Mouse (Mus musculus): ENCODE measurements around the gene S1pr1. TPM values are rescaled to one million over a fixed set of nuclear protein-coding genes. Genes with fewer than 3 reads are reported as not detected.

S1pr1 gene
- polyA plus RNA-seq, 1 experiment from 2014 or later = 30.2 TPM

- no peaks in the 10 kb centered on the region for H3K36me3 ChIP-seq (ENCODE audit: control insufficient read depth, insufficient read depth, low read length)
These were observed 30.2 kb upstream of the S1pr1 start for GRCm38 (mm10) chr3:115745088-115745487.

GRCm38 (mm10) chr3:115738524-115738923 lies 23.7 kb upstream of the S1pr1 start:
- peak; percentile 58; the same call in 1 of the 2 replicates for ATAC-seq (ENCODE audit: low read depth)
- H3K9ac ChIP-seq (replicated peaks; ENCODE audit: low read depth, low read length) = no peak overlapping the region
- no peak overlapping the region for H3K27ac ChIP-seq (ENCODE audit: low read depth, low read length)
- H3K4me1 ChIP-seq (ENCODE audit: control insufficient read depth, insufficient read depth, low read length) = 0 out of 2 replicates have a peak, but pooled peaks cover 3% of the 10 kb centered on the region
- no peak overlapping the region for H3K4me2 ChIP-seq (ENCODE audit: low read depth, low read length)
- no peaks in the 10 kb centered on the region for H3K27me3 ChIP-seq (ENCODE audit: control insufficient read depth, insufficient read depth, low read length)
- H3K4me3 ChIP-seq (ENCODE audit: low read depth, low read length) = no peak overlapping the region
- no peaks in the 10 kb centered on the region for H3K36me3 ChIP-seq (ENCODE audit: control insufficient read depth, insufficient read depth, low read length)
- 34% methylated on average over 2 of the region's 2 CpGs for WGBS
- H3K9me3 ChIP-seq (ENCODE audit: control insufficient read depth, low read length) = no peaks in the 10 kb centered on the region

More at GRCm38 (mm10) chr3:115745088-115745487, 30.2 kb upstream of the S1pr1 start:
- H3K9ac ChIP-seq (replicated peaks; ENCODE audit: low read depth, low read length) = no peak overlapping the region
- no peak overlapping the region for H3K4me3 ChIP-seq (ENCODE audit: low read depth, low read length)
- no peak overlapping the region for H3K27ac ChIP-seq (ENCODE audit: low read depth, low read length)
- H3K4me2 ChIP-seq (ENCODE audit: low read depth, low read length) = no peak overlapping the region
- no peaks in the 10 kb centered on the region for H3K4me1 ChIP-seq (ENCODE audit: control insufficient read depth, insufficient read depth, low read length)
- ATAC-seq (ENCODE audit: low read depth) = no peak
- no peaks in the 10 kb centered on the region for H3K9me3 ChIP-seq (ENCODE audit: control insufficient read depth, low read length)
- no peaks in the 10 kb centered on the region for H3K27me3 ChIP-seq (ENCODE audit: control insufficient read depth, insufficient read depth, low read length)
- WGBS = 96% methylated on average over 11 of the region's 11 CpGs

GRCm38 (mm10) chr3:115737785-115738318 lies 23.0 kb upstream of the S1pr1 start:
- Histone ChIP-seq H3K9ac (replicated peaks; ENCODE audit: low read depth, low read length) (no peak overlapping the region), H3K27ac (ENCODE audit: low read depth, low read length) (no peak overlapping the region), H3K4me1 (ENCODE audit: control insufficient read depth, insufficient read depth, low read length) (0 out of 2 replicates have a peak, but pooled peaks cover 3% of the 10 kb centered on the region), H3K36me3 (ENCODE audit: control insufficient read depth, insufficient read depth, low read length) (no peaks in the 10 kb centered on the region), H3K4me3 (ENCODE audit: low read depth, low read length) (no peak overlapping the region), H3K4me2 (ENCODE audit: low read depth, low read length) (no peak overlapping the region), H3K27me3 (ENCODE audit: control insufficient read depth, insufficient read depth, low read length) (no peaks in the 10 kb centered on the region), H3K9me3 (ENCODE audit: control insufficient read depth, low read length) (no peaks in the 10 kb centered on the region)
- no peak for ATAC-seq (ENCODE audit: low read depth)
- 49% methylated on average over 11 of the region's 11 CpGs for WGBS

- Histone ChIP-seq H3K9me3 (ENCODE audit: control insufficient read depth, low read length) (no peaks in the 10 kb centered on the region), H3K4me2 (ENCODE audit: low read depth, low read length) (no peak overlapping the region), H3K9ac (replicated peaks; ENCODE audit: low read depth, low read length) (no peak overlapping the region), H3K36me3 (ENCODE audit: control insufficient read depth, insufficient read depth, low read length) (no peaks in the 10 kb centered on the region), H3K4me3 (ENCODE audit: low read depth, low read length) (no peak overlapping the region), H3K27ac (ENCODE audit: low read depth, low read length) (no peak overlapping the region), H3K27me3 (ENCODE audit: control insufficient read depth, insufficient read depth, low read length) (no peaks in the 10 kb centered on the region), H3K4me1 (ENCODE audit: control insufficient read depth, insufficient read depth, low read length) (0 out of 2 replicates have a peak, but pooled peaks cover 3% of the 10 kb centered on the region)
- no peak for ATAC-seq (ENCODE audit: low read depth)
- 87% methylated on average over 3 of the region's 3 CpGs for WGBS
These were observed 20.7 kb upstream of the S1pr1 start for GRCm38 (mm10) chr3:115735540-115735939.

- ATAC-seq (ENCODE audit: low read depth) = no peak
- no peak overlapping the region for H3K27ac ChIP-seq (ENCODE audit: low read depth, low read length)
- no peaks in the 10 kb centered on the region for H3K9me3 ChIP-seq (ENCODE audit: control insufficient read depth, low read length)
- 0 out of 2 replicates have a peak, but pooled peaks cover 3% of the 10 kb centered on the region for H3K4me1 ChIP-seq (ENCODE audit: control insufficient read depth, insufficient read depth, low read length)
- no peak overlapping the region for H3K9ac ChIP-seq (replicated peaks; ENCODE audit: low read depth, low read length)
- 86% methylated on average over 3 of the region's 3 CpGs for WGBS
- H3K36me3 ChIP-seq (ENCODE audit: control insufficient read depth, insufficient read depth, low read length) = no peaks in the 10 kb centered on the region
- H3K4me2 ChIP-seq (ENCODE audit: low read depth, low read length) = no peak overlapping the region
- H3K4me3 ChIP-seq (ENCODE audit: low read depth, low read length) = no peak overlapping the region
- H3K27me3 ChIP-seq (ENCODE audit: control insufficient read depth, insufficient read depth, low read length) = no peaks in the 10 kb centered on the region
These were observed 20.0 kb upstream of the S1pr1 start for GRCm38 (mm10) chr3:115734841-115735240.

GRCm38 (mm10) chr3:115730336-115730735 lies 15.5 kb upstream of the S1pr1 start:
- 95% methylated on average over 7 of the region's 7 CpGs for WGBS
- Histone ChIP-seq H3K36me3 (ENCODE audit: control insufficient read depth, insufficient read depth, low read length) (no peaks in the 10 kb centered on the region), H3K4me3 (ENCODE audit: low read depth, low read length) (no peak overlapping the region), H3K27me3 (ENCODE audit: control insufficient read depth, insufficient read depth, low read length) (no peaks in the 10 kb centered on the region), H3K4me2 (ENCODE audit: low read depth, low read length) (no peak overlapping the region), H3K9ac (replicated peaks; ENCODE audit: low read depth, low read length) (no peak overlapping the region), H3K27ac (ENCODE audit: low read depth, low read length) (no peak overlapping the region), H3K4me1 (ENCODE audit: control insufficient read depth, insufficient read depth, low read length) (no peaks in the 10 kb centered on the region), H3K9me3 (ENCODE audit: control insufficient read depth, low read length) (no peaks in the 10 kb centered on the region)
- no peak for ATAC-seq (ENCODE audit: low read depth)

GRCm38 (mm10) chr3:115729187-115729586 lies 14.3 kb upstream of the S1pr1 start:
- no peak overlapping the region for H3K4me2 ChIP-seq (ENCODE audit: low read depth, low read length)
- H3K4me1 ChIP-seq (ENCODE audit: control insufficient read depth, insufficient read depth, low read length) = no peaks in the 10 kb centered on the region
- ATAC-seq (ENCODE audit: low read depth) = no peak
- no peak overlapping the region for H3K27ac ChIP-seq (ENCODE audit: low read depth, low read length)
- no peak overlapping the region for H3K4me3 ChIP-seq (ENCODE audit: low read depth, low read length)
- no peaks in the 10 kb centered on the region for H3K36me3 ChIP-seq (ENCODE audit: control insufficient read depth, insufficient read depth, low read length)
- no peaks in the 10 kb centered on the region for H3K9me3 ChIP-seq (ENCODE audit: control insufficient read depth, low read length)
- WGBS = 73% methylated on average over 7 of the region's 7 CpGs
- no peak overlapping the region for H3K9ac ChIP-seq (replicated peaks; ENCODE audit: low read depth, low read length)
- H3K27me3 ChIP-seq (ENCODE audit: control insufficient read depth, insufficient read depth, low read length) = no peaks in the 10 kb centered on the region

- Histone ChIP-seq H3K4me1 (ENCODE audit: control insufficient read depth, insufficient read depth, low read length) (no peaks in the 10 kb centered on the region), H3K36me3 (ENCODE audit: control insufficient read depth, insufficient read depth, low read length) (no peaks in the 10 kb centered on the region), H3K27ac (ENCODE audit: low read depth, low read length) (no peak overlapping the region), H3K9ac (replicated peaks; ENCODE audit: low read depth, low read length) (no peak overlapping the region), H3K4me3 (ENCODE audit: low read depth, low read length) (no peak overlapping the region), H3K9me3 (ENCODE audit: control insufficient read depth, low read length) (no peaks in the 10 kb centered on the region), H3K27me3 (ENCODE audit: control insufficient read depth, insufficient read depth, low read length) (no peaks in the 10 kb centered on the region), H3K4me2 (ENCODE audit: low read depth, low read length) (no peak overlapping the region)
- 66% methylated on average over 3 of the region's 3 CpGs for WGBS
- no peak for ATAC-seq (ENCODE audit: low read depth)
These were observed 13.3 kb upstream of the S1pr1 start for GRCm38 (mm10) chr3:115728211-115728610.

- H3K9me3 ChIP-seq (ENCODE audit: control insufficient read depth, low read length) = no peaks in the 10 kb centered on the region
- no peaks in the 10 kb centered on the region for H3K4me1 ChIP-seq (ENCODE audit: control insufficient read depth, insufficient read depth, low read length)
- H3K9ac ChIP-seq (replicated peaks; ENCODE audit: low read depth, low read length) = no peak overlapping the region
- WGBS = 85% methylated on average over 6 of the region's 6 CpGs
- H3K27me3 ChIP-seq (ENCODE audit: control insufficient read depth, insufficient read depth, low read length) = no peaks in the 10 kb centered on the region
- no peak overlapping the region for H3K4me3 ChIP-seq (ENCODE audit: low read depth, low read length)
- H3K27ac ChIP-seq (ENCODE audit: low read depth, low read length) = no peak overlapping the region
- no peaks in the 10 kb centered on the region for H3K36me3 ChIP-seq (ENCODE audit: control insufficient read depth, insufficient read depth, low read length)
- no peak for ATAC-seq (ENCODE audit: low read depth)
- no peak overlapping the region for H3K4me2 ChIP-seq (ENCODE audit: low read depth, low read length)
These were observed 4.0 kb upstream of the S1pr1 start for GRCm38 (mm10) chr3:115718886-115719285.

Data from neural tube, embryonic 14.5 days (tissue).